Mouse (Mus musculus) adrenal gland, adult (tissue): ENCODE results near the gene Usp32.

ENCODE experiments used
- DNase-seq, 2 experiments: peaks; one replicate each; pipeline ENCODE4 v3.0.0; 2022 to 2023; ENCODE audit warnings: low spot score in 1 of 2; ENCODE audit not compliant: inconsistent age in 2 of 2

The Usp32 gene

DNA sequence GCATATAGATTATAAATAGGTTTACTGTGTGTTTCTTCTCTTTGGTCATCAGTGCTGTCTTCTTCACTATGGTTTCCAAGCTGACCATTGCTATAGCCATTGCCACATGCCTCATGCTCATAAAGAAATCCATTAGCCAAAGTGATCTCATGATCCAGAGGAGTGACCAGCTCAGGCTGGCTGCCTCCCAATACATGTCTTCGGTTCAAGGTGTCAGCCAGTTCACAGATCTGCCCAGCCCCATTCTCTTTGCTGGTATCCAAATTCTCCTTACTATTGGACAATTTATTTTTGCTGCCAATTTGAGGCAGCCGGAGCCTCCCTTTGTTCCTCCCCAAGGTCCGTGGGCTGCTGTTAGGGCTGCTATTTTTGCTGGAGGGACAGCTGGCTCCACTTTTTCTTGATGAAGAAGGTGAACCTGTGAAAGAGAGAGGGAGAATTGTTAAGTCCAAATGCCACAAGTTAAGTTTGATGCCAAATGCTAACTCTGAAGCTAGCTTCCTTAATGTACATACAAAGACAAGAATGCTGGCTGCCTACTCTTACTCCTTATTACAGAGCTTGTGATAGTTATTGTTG is 151.5 kb downstream of the Usp32 start:
- no peak for DNase-seq

DNA sequence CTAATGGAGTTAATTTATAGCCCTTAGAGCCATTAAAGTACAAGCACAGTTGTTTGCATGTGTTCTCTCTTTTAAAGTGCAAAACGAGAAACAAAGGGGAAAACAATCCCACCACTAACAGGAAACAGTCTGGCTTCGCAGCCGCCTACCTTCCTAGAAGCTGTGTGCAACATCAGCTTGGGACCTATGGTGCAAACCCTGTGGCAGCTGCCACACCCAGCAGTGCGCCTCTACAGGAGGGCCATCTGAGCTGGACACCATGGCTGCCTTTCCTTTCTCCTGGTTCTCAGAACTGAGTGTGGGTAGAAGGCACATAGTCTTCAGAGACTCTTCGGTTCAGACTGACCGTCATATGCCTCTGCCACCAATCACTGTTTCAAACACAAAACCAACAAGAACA is 154.5 kb downstream of the Usp32 start:
- no peak for DNase-seq

DNA sequence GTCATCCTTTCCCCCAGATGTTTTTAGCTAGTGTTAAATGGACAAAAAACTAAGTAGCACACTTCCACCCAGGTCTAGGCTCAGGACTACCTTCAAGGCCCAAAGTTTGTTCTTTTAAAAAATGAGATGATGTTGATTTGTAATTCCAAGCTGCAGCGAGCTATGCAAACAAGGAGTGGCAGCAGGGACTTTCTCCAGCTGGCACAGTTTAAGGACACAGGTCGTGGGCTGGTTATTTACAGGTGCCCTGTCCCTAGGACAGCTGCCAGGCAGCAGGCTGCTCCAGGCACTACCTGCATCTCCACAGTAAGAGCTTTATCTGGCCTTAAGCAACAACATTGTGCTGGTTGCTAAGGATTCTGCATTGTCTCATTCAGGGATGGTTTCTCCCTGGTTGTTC is 159.3 kb downstream of the Usp32 start:
- DNase-seq: no peak

DNA sequence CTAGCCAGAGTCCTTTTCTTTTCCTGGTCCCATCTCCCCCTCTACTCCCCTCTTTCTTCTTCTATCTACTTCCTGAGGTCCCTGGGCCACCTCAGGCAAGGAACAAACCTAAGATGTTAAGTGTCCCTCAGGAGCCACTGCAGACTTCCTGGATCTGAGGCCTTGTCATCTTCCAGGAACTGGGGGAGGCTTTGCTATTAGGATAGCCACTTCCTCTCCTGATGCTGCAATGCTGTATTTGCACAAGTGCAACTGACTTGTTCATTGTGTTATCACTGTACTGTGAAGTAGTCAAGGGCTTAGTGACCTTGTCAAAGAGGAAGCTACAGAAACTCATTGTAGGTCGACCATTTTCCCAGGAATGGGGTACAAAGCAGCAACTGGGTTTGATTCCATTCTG is 160.6 kb downstream of the Usp32 start:
- DNase-seq: peak in 1 of 2 experiments; percentile 29

DNA sequence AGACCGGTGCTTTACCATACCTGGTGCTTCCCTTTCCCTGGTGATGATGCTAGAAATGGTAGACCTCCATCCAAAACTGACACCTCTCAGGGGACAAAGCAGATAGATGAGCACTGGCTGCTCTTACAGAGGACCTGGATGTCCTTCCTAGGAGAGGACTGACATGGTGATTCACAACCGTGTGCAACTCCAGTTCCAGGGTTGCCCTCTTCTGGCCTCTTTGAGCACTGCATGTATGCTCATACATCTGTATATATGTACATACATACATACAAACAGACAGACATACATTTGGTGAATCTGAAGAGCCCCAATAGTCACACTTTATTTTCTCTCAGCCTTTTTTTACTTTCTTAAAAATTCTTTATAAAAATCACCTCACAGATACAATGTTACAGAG is 161.8 kb downstream of the Usp32 start:
- peak in 1 of 2 experiments; percentile 72 for DNase-seq

DNA sequence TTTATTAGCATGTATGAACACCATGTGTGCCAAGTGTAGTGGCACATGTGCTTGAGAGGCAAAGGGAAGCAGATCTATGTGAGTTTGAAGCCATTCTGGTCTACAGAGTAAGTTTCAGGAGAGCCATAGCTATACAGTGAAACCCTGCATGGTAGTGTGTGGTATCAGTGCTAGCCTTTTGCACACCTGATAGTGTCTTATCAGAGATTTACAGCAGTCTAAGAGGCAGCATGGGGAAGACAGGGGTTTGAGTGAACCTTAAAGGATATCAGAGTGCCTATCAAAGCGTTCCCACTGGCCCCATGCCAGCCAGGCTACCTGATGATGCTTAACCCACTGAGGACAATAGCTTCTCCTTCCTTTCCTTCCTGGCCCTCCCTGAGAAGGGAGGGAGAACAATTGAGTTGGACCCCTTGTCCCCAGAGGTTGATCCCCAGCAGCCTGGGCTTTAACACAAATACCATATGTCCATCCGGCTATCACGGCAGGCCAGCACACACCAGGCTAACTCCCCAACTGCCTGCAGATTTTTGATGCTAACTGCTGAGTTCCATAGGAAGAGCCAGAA is 162.5 kb downstream of the Usp32 start:
- DNase-seq: no peak

DNA sequence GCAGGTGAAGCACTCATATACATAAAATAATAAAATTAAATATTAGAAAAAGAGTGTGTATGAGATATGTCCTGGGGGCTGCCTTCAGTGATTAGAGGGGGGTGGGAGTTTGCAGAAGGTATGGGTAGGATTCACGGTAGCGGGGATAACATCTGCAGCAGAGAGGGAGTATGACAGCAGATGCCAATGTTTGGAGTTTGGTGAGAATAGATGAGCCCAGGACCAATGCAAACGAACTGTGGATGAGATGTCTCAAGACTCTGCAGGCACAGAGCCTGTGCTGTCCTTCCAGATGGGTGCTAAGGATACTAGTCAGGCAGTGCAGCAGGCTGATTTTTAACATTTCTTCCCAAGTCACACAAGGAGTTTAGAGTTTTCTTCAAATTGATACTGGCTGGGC is 163.3 kb downstream of the Usp32 start:
- DNase-seq: no peak

DNA sequence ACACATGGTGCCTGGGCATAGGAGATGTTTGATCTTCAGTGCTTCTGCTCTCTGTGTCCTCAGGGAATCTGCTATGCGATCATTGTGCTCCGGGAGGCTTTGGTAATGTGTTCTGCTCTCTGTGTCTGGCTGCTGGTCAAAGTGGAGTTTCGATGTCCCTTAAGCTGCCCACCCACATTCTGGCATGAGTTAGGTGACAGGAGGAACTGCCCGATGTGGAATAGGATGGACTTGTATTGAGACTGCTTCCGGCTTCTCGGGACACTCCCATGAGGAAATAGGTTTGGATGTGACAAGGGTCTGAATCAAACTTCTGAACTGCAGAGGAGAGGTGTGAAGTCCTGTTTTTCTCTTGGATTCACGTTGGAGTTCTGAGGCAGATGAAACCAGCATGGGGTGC is 165.4 kb downstream of the Usp32 start:
- no peak for DNase-seq

DNA sequence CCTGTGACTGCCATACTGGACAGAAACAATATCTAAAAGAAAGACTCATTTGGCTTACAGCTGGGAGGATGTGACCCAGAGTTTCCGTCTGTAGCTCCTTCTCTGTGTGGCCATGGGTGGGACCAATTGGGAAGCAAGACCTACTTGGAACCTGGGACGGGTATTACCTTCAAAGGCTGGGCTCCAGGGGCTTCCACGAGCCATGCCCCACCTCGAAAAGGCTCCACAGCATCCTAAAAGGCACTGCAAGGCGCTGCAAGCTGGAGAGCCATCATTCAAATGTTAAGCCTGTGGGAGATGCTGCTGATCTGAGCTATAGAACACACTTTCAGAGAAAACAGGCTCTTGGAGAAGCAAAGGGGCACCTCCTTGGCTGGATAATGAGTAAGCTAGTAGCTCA is 166.3 kb downstream of the Usp32 start:
- no peak for DNase-seq

DNA sequence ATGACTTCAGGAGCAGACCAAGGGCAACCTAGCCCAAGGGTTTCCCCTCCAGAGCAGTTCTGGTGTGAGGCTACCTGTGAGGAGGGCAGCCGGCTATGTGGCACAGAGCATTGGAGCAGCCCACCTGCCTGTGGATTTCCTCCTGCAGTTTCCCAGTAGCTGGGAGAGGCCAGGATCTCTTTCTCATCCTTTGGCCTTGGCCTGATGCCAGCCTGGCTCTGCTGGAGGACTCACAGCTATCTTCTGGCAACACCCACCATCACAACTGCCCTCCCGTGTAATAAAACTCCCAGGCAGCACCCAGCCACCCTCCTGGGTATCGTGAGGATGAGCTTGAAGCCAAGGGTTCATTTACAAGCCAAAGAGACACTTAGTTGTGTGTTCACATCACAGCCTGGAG is 167.9 kb downstream of the Usp32 start:
- peak; percentile 61 to 91 for DNase-seq

DNA sequence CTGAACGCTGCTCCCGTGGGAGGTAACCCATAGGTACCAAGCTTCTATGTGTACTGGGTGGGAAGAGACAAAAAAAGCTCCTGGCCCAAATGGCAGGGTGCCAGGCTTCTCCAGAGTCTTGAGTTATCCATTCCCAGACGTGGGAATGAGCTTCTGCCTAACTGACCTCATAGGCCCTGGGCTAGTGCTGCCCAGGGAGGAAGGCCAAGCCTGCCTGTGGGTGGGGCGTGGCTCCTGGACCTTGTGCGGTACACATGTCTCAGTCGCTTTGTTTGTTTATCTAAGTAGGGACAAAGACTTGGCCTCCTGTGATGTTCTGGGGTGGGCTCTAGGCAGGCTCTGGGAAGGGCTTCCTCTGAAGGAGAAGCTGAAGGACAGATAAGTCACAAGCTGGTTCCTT is 171.2 kb downstream of the Usp32 start:
- DNase-seq: no peak

DNA sequence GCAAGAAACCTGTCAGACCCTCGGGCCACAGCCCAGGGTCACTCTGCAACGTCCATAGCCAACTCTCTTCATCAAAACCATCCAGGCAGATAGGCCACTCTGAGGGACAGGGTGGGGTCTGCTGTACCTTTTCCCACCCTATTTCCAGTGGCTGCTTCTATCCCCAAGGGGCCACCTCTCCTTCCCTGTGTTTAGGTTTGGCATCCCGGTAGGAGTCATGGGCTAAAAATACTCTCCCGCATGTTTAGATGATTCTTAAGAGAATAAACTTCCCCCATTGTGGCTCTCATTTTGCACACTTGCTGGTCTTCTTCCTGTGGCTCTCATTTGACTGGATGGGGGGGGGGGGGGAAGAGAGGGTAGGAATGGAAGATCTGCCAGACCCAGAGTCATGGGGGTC is 171.7 kb downstream of the Usp32 start:
- no peak for DNase-seq

DNA sequence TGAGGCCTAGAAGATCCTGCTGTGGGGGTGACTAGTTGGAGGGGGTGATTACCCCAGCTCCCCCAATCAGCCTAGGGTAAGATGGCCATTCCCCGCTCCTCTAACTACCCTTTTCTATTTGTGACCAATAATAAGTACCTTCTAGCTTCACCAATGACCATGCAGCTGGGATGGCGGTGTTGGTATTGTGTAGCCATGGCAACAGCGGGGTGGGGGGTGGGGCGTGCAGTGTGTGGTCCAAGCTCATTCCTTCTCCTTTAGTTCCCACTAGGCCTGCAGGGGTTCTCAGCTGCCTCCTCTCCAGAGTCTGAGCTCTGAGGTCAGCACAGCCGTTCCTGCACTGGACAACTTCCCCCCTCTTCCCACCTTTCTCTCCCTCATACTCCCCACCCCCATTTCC is 172.8 kb downstream of the Usp32 start:
- no peak for DNase-seq

DNA sequence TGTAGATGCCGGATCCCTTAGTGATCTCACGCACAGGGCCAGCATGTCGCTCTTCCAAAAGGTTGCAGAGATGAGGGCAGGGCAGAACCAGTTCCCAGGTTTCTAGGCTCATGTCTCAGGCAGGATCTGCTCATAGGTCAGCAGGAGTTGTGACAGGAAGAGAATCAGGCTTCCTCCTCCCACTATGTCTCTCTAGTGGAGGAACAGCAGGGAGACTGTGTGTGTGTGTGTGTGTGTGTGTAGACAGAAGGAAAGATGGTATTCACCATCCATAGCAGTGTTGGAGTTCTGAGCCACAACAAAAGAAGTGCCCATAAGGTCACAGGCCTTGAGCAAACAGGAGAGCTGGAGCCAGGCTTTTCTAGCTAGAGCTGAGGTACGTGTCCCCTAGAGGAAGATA is 173.3 kb downstream of the Usp32 start:
- DNase-seq: no peak

DNA sequence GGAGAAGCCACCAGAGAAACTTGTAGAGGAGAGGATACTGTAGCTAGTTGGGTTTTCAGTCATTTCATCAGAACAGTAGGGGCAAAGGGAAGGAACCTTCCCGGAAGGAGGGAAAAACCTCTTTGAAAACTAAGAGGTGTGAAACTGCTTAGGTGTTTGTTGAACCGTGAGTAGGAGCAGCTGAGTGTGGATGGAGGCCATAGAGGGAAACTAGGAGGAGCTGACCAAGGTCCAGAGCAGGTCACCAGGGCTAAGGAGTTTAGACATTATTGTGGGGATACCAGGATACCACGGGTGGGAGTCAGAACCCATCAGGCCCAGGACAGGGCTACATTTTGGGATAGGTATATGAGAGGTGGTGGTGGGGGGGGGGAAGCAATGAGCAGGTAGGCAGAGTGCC is 176.4 kb downstream of the Usp32 start:
- no peak for DNase-seq

DNA sequence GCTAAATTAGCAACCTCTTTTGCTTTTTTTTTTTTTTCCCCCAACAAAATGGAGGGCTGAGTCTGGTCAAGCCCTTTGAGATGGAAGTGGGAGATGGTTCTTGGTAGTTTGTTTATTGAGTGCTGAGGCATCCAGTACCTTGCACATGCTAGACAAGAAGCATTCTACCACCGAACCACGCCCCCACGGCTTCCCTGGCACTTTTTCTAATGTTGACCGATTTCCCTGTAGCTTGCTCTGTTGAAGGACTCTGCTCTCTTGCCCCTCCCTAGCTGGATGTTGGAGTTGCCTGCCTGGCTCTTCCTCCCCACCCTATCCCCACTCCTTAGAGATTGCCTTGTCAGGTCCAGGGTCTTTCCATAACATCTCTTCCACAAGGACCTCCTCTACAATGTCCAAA is 177.4 kb downstream of the Usp32 start:
- no peak for DNase-seq

DNA sequence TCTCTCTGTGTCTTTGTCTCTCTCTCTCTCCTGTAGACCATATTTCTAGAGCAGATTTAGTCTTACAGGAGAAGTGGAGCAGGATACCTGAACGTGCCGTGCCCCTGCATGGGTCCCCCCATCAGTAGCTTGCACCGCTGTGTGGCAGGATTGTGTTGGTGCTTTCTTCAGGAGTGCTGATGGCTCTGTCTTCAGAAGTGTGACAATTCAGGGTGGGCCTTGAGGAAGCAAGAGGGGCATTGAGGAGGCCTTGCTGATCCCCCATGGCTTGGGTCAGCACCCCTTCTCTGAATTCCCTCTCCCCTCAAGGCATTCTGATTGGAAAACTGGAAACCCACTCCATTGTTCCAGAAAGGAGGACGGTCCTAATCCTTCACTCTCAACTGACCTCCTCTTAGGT is 178.4 kb downstream of the Usp32 start:
- DNase-seq: no peak

DNA sequence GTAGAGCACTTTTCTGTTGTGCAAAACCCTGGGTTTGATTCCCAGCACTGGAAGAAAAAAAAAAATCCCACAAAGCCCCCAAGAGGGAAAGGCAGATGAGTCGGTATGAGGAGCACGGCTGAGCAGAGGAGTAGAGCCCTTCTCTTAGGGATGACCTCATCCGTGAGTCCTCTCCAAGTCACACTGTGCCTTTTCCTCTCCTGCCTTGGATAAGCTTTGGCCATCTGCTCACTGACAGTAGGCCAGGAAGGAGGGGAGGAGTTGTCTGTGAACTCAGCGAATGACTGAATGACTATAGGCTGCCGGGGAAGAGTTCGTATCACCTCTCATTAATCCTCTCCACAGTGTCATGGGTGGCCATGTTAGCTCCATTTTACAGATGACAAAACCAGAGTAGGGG is 179.2 kb downstream of the Usp32 start:
- DNase-seq: no peak

DNA sequence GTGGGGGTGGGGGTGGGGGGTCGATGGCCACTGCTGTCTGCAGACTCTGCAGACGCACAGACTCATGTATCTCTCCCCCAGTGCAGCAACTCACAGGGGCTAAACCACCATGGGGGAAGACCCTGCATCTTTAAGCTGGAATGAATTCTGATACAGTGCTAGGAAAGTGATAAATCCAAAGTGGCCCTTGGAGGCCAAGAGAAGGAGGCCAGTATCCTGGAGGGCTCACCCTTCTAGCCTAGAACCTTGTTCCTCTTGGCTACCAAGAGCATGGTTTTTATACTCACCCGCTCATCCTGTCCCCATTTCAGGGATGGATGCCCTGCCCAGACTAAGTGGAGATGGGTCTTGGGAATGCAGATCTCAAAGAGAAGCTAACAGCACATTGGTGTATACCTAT is 179.7 kb downstream of the Usp32 start:
- no peak for DNase-seq

DNA sequence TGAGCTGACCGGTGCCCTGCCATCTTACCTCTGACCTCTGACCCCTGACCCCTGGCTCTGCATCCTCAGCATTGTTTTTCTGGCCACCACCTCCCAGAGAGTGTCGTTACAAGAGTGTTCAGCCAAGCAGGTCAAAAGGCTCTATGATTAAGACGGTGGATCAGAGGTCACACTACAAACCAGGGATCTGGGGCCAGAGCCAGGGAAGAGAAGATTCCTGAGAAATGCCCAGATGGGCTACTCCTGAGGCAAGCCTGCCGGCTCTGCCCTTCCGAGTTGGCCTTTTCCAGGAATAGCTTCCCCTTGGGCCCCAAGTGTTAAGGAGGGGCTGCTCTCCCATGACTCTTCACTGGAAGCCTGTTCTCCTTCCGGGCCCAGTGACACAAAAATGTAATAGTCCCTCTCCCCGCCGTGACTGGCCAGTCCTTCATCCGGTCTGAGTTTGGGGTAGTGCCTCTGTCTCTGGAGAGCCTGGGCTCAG is 180.2 kb downstream of the Usp32 start:
- DNase-seq: peak; percentile 8 to 55

DNA sequence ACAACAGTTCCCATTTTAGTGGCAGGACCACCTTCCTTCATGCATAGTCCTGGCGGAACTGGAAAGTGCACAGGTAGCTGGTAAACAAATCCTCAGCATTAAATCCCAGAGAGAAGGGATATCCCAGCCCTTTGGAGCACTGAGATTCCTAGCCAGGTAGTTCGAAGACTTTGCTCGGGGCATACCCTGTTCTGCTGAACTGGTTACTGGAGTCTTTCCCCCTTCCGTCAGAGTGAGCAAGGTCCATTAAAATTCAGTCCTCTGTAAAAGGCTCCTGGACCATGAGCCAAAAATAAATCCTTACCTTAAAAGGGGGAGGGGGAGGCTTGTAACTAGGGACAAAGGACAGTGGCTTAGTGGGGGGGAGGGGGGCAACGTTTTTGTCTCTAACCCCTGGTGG is 180.8 kb downstream of the Usp32 start:
- no peak for DNase-seq

DNA sequence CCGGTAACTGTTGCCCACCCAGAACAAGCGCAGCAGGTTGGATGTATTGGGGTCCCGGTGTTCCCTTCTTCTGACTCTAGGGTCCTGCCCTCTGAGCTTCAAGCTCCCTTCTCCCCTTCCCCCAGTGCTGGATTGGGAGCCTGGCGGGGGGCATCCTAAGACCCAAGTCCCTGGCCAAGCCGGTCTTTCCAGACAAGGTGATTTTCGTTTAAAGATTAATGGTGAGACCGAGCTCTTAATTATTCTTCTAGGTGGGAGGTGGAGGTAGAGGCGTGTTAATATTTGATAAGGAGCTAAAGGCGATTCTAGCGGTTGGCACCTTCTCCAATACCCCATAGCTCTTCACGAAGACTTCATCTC is 181.7 kb downstream of the Usp32 start:
- DNase-seq: no peak

DNA sequence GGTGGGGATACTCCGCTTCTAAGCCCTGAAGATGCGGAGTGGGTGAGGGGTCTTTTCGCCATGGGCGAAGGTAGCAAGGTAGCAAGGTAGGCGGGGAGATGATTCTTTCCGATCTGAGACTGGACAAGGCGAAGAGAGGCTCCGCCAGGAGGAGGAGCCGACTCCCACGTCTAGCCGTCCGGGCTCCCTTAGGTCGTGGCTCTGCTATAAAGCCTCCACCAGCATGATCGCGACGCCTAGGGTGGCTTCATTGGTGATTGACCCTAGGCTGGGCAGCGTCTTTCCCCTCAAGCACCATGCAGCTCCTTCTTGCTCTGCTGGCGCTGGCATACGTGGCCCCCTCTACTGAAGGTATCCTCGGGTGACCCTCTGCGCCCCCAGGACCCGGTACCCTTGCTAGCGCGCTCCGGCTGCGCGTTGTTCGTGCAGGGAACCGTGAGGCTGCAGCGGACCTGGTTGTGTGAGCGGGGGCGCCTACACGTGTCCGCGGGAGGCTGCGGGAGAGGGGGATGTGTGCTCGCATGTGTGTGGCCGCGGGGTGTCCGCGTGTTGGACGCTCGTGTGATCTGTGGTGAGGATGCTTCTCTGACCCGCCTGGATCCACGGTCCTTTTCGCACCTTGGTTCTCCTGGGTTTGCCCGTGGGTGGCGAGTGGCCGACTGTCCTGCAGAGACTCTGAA is 182.2 kb downstream of the Usp32 start, which contains the start of gene Car4:
Gene Car4 (plus strand): TSS at position 196 of the 680 bp plus-strand sequence.
- DNase-seq: peak in 1 of 2 experiments; percentile 39
